ENCODE assay signal across 14 mouse cellular contexts in genomic region chr8:48552306-48552705, GRCm38 (mm10).
DNase-seq lines count a peak whose midpoint lies in the region; ATAC-seq and TF ChIP-seq lines count a peak whose summit lies in the region.
"Had no signal": no experiment of that assay in that cellular context is flagged by ENCODE, and none has a peak within 500 bp of the region (broad histone marks: within the 10 kb centered on the region; RNA-seq: fewer than 3 reads in every experiment).

No protein-coding gene starts in this region.

- H3K4me2 ChIP-seq in embryonic facial prominence, embryonic 12.5 days (replicated peaks): peak overlapping the region; percentile 20
- peak overlapping the region; percentile 33 for H3K4me2 ChIP-seq in forebrain, embryonic 16.5 days (ENCODE audit: low read length)
- peak overlapping the region; percentile 28 for H3K4me2 ChIP-seq in midbrain, embryonic 16.5 days (ENCODE audit: low read length)
- H3K4me2 ChIP-seq: heart, embryonic 15.5 days; kidney, embryonic 15.5 days; lung, embryonic 14.5 days had no signal

- H3K36me3 ChIP-seq in embryonic facial prominence, embryonic 12.5 days: peaks cover 3% of the 10 kb centered on the region; the same call in 1 of the 2 replicates
- no peaks in the 10 kb centered on the region for H3K36me3 ChIP-seq in forebrain, embryonic 16.5 days (ENCODE audit: control insufficient read depth, insufficient read depth)
- no peaks in the 10 kb centered on the region for H3K36me3 ChIP-seq in midbrain, embryonic 16.5 days (ENCODE audit: control insufficient read depth, insufficient read depth, low read length)
- H3K36me3 ChIP-seq: heart, embryonic 15.5 days; kidney, embryonic 15.5 days had no signal

- peak overlapping the region; percentile 86 for H3K27ac ChIP-seq in layer of hippocampus, adult 2 months
- H3K27ac ChIP-seq in embryonic facial prominence, embryonic 12.5 days: no peak overlapping the region
- no peak overlapping the region for H3K27ac ChIP-seq in forebrain, embryonic 16.5 days (ENCODE audit: low read length)
- H3K27ac ChIP-seq in midbrain, embryonic 16.5 days (ENCODE audit: low read length): no peak overlapping the region
- H3K27ac ChIP-seq: heart, embryonic 15.5 days; kidney, embryonic 15.5 days had no signal

- no peaks in the 10 kb centered on the region for H3K27me3 ChIP-seq in embryonic facial prominence, embryonic 12.5 days
- no peaks in the 10 kb centered on the region for H3K27me3 ChIP-seq in forebrain, embryonic 16.5 days (replicated peaks; ENCODE audit: control insufficient read depth, insufficient read depth, low read length)
- H3K27me3 ChIP-seq in midbrain, embryonic 16.5 days (ENCODE audit: control insufficient read depth, insufficient read depth, low read depth, low read length): no peaks in the 10 kb centered on the region
- H3K27me3 ChIP-seq: kidney, embryonic 15.5 days had no signal

- ATAC-seq in embryonic facial prominence, embryonic 12.5 days (ENCODE audit: insufficient number of reproducible peaks, insufficient read depth, low FRiP score, low TSS enrichment): no peak
- ATAC-seq in forebrain, embryonic 16.5 days: no peak
- ATAC-seq in midbrain, embryonic 16.5 days: no peak

- H3K9ac ChIP-seq in embryonic facial prominence, embryonic 12.5 days: no peak overlapping the region
- no peak overlapping the region for H3K9ac ChIP-seq in forebrain, embryonic 16.5 days (replicated peaks; ENCODE audit: low read depth, low read length)
- no peak overlapping the region for H3K9ac ChIP-seq in midbrain, embryonic 16.5 days (ENCODE audit: low read depth, low read length)
- H3K9ac ChIP-seq: heart, embryonic 15.5 days; kidney, embryonic 15.5 days; lung, embryonic 14.5 days had no signal

- peaks cover 20% of the 10 kb centered on the region for H3K4me1 ChIP-seq in embryonic facial prominence, embryonic 12.5 days
- H3K4me1 ChIP-seq in forebrain, embryonic 16.5 days (replicated peaks; ENCODE audit: control insufficient read depth, insufficient read depth, low read length): peaks cover 6% of the 10 kb centered on the region
- H3K4me1 ChIP-seq in midbrain, embryonic 16.5 days (ENCODE audit: control insufficient read depth, insufficient read depth, low read length): peaks cover 21% of the 10 kb centered on the region

- DNase-seq in layer of hippocampus, adult 2 months (ENCODE audit: low spot score in 2 of 2): no peak
- no peak for DNase-seq in layer of hippocampus, postnatal 36 days
- no peak for DNase-seq in right cerebral cortex, adult 2 months (ENCODE audit: low spot score in 2 of 2)
- DNase-seq in heart, adult 11 months: no peak
- DNase-seq in cerebellum, postnatal 4 days (ENCODE audit: low spot score in 2 of 2): no peak
- DNase-seq: B cell, adult 2 months; cerebellum, postnatal 14 days; lung, embryonic 14.5 days; right cerebral cortex, postnatal 4 days had no signal

- TF ChIP-seq CTCF in layer of hippocampus, adult 2 months (conservative IDR thresholded peaks at IDR 0.05): no peak

- H3K9me3 ChIP-seq in embryonic facial prominence, embryonic 12.5 days: no peaks in the 10 kb centered on the region
- H3K9me3 ChIP-seq in forebrain, embryonic 16.5 days (ENCODE audit: control insufficient read depth, low read length): no peaks in the 10 kb centered on the region
- no peaks in the 10 kb centered on the region for H3K9me3 ChIP-seq in midbrain, embryonic 16.5 days (replicated peaks; ENCODE audit: control insufficient read depth, low read length, poor library complexity, severe bottlenecking)
- H3K9me3 ChIP-seq: heart, embryonic 15.5 days; kidney, embryonic 15.5 days had no signal

- 23% methylated on average over 2 of the region's 2 CpGs for WGBS in embryonic facial prominence, embryonic 12.5 days
- WGBS in forebrain, embryonic 16.5 days: 18% methylated on average over 2 of the region's 2 CpGs
- WGBS in midbrain, embryonic 16.5 days: 35% methylated on average over 2 of the region's 2 CpGs

- no peak overlapping the region for H3K4me3 ChIP-seq in layer of hippocampus, adult 2 months
- no peak overlapping the region for H3K4me3 ChIP-seq in embryonic facial prominence, embryonic 12.5 days
- no peak overlapping the region for H3K4me3 ChIP-seq in forebrain, embryonic 16.5 days (replicated peaks; ENCODE audit: low read length)
- no peak overlapping the region for H3K4me3 ChIP-seq in midbrain, embryonic 16.5 days (ENCODE audit: low read depth, low read length)
- H3K4me3 ChIP-seq: heart, embryonic 15.5 days; kidney, embryonic 15.5 days had no signal
